Mouse (Mus musculus) adrenal gland, adult (tissue): ENCODE measurements around the gene Gapvd1.
A peak's percentile ranks its signal among the peaks of the same experiment; 100 is the strongest.

Source experiments
- DNase-seq, 2 experiments: peaks; one replicate each; pipeline ENCODE4 v3.0.0; 2022 to 2023; ENCODE audit warnings: low spot score in 1 of 2; ENCODE audit not compliant: inconsistent age in 2 of 2

Gapvd1 gene

DNA sequence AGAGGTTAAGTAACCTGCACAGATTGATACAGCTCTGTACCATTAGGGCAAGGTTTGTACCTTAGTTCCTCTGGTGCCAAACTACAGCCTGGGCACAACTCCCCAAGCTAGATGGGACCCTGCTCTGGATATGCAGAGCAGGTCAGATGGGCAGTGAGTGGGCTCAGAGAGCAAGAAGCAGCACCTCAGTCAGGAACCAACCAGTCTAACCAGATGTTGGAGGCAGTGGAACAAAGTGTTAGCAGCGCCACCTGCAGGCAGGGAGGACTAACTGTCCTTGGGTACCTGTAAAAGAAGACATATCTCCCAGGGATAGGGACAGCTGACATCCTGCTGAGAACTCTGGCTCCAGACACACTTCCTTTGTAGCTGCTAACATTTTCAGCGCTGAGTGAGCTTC is 112.7 kb downstream of the Gapvd1 start:
- DNase-seq, result peak in 1 of 2 experiments; percentile 45

DNA sequence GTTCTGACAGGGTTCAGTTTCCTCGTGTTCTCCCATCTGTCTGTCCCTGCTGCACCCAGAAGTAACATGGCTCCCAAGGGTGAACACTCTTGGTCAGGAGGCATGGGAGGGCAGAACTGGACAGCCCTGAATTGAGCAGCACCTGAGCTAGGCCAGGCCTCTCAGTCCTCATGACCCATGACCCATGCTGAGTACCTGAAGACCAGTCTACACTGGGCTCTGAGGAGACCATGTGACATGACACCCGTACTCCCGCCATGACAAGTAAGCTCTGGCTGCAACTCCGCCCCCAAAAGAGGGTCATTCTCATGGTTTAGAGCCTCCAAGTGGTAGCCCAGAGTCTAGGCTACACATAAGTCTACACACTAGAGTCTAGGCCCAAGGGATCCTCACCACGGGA is 115.3 kb downstream of the Gapvd1 start:
- peak in 1 of 2 experiments; percentile 39 for DNase-seq

DNA sequence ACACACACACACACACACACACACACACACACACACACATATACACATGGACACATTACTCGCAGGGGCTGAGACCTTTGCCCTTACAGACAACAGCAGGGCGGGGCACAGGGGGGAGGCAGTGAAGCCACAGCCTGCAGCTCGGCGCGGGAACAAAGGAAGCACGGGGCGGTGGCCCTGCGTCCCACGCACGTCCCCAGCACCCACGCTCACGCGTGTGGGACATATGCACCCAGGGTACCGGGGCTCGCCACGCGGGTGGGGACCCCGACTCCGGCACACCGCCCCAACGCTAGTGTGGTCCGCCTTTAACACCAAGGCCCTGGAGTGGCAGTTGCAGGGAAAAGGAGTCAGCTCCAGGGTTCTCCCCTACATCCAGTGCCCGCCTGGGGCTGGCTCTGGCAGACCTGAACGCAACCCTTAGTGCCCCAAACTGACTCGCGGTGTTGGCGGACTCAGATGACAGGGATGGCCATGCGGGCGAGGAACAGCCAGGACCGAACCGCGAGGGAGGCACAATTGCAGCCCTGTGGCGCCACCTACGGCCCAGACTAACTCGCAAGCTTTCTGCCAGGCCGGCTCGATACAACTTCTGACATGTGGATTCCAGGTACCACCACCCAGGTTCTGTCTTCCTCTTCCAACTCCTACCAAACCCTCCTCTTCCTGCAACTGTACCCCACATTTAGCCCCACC is 115.9 kb downstream of the Gapvd1 start:
- DNase-seq, result peak; percentile 91 to 96

DNA sequence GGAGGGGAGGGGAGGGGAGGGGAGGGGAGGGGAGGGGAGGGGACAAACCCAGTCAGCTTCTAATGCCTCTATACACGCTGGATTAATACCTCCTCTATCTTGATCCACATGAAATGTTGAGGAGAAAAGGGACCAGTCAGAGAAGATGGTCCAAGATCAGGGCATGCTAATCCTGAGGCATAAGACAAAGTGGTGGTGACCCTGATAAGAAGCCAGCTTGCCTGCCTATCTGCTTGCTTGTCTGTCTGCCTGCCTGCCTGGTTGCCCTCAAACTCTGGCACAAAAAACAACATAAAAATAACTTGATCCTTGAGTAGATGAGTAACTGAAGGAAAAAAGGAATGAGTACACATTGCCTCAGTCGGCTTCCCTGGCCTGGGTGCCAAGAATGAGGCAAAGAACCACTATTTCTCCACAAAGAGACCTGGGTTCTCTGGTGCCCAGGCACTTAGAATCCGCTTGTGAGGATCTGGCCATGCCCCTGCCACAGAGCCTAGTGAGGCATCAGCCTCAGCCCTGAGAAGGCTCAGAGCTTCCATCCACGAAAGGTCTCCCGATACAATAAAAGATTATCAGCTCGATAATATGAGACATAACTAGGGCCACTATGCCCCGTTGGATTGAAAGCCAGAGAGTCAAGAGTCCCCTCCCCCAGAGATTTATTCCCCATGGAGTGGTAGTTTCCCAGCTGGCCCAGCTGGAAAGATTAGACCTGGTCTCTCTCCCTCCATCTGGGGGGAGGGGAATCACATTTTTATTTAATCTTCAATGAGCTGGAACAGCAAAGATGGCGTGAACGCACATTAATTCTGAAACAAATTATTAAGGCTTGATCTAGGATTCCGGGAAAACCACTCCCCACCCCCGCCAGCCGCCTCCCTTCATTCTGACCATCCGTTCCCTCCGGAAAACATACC is 119.5 kb downstream of the Gapvd1 start:
- DNase-seq, result peak; percentile 42 to 76

DNA sequence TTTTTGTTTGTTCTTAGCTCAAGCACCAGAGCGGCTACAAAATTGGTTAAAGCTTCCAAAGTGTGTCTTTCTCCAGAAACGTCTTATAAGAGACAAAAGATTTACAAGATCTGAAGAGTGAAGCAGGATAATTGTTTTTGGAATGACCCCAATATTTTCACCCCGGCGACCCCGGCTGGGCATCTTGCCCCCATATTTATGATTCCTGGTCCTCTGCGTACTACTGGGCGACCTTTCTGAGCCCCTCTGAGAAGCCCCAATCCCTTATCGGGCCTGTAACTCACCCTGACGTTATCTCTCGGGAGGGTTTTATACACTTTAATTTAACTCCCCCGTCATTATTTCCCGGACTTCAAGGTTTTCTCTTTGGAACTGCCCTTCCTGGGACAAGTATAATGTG is 123.0 kb downstream of the Gapvd1 start:
- DNase-seq, result peak in 1 of 2 experiments; percentile 27

DNA sequence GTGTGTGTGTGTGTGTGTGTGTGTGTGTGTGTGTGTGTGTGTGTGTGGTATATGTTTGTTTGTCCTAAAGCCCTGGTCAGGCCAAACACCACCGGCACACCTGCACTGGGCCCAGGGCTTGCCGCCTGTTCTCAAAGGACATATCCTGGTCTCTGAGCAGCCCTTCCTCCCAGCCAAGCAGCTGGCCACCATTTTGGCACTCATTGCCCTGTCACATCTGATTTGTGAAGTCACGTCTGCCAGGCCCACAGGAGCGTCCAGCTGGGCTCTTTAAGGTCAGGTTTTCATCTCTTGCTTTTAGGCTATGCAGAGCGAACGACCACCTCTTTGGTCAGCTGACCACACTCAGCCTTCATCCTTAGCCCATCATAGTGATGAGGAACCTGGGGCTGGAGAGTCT is 124.6 kb downstream of the Gapvd1 start:
- DNase-seq, result no peak

DNA sequence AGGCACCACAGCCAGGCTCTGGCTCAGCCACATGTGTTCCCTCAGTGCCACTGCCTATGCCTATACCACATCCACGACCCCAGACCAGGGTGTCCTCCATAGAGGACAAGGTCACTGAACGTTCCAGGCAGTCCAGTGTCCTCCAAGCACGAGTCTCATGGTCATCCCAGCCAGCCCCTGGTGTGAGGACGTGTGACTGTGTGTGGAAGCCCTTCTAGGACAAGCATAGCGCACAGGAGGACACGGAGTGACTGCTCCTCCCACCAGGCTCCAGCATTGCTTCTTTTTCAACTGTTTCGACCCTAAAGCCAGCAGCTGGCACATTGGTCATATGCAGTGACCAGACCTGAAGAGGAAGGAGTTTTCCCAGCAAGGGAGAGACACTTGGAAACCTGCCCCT is 125.3 kb downstream of the Gapvd1 start:
- DNase-seq, result peak; percentile 73 to 83

DNA sequence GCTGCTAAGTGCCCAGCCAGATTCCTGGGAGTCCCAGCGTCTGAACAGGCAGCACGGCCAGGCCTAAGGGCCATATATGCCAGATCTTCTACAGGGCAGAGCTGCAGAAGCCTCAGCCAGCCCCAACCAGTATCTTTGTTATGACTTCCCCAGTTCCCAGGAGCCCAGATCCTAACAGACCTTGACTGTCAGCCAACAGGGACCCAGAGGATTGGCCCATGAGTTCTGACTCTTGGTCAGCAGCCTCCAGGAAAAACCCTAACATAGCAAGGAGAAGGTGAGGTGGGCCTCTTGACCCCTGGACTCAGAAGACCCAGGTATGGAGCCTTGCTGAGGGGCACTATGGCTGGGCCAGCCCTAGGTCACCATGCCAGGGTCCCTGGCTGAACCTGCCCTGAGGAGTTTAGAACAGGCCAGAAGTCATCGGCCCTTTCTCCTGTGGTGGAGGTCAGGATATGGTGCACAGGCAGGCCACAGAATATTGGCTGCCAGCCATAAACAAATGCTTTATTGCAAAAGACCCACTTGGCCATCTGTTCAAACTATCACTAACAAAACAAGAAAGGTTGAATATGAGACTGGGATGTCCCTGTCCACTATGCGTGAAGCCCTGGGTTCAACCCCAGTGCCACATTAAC is 126.0 kb downstream of the Gapvd1 start:
- peak in 1 of 2 experiments; percentile 84 for DNase-seq

DNA sequence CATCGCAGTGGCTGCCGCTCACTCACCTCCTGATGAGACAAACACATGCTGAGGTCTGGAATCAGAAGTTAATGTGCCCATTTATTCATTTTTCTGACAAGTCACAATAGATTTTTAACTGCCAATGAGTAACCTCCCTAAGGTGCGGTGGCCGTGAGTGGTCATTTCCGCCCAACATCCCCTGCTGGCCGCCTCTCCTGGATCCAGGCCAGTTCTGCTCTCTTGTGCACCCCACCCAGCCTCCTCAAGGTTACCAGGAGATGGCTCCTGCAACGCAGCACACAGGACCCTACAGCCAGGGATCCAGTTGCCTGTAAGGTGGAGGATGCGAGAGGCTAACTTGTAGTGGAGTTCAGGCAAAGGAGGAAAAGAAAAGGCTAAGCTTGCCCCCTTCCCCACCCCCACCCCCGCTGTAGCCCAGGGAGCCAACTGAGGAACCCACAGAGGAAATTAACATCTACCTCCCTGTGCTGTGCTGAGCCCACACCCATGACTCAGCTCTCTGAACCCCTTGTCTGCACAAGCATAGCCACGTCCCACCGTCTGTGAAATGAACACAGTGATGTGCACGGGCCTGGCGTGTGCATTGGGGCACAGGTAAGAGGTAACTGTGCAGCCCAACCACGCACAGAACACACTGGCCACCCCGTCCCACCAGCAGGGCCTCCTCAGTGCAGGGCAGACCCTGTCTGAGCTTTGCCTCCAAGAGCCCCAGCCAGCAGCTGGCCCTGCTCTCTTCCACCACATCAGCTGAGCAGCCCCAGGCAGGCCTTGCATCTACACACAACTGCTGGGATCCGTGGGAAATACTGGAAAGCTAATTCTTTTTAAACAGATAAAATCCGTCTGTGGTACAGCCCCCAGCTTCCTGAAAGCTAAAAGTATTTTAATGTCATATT is 127.5 kb downstream of the Gapvd1 start:
- no peak for DNase-seq
